Mouse (Mus musculus): ENCODE measurements around the gene Musk.

DNA sequence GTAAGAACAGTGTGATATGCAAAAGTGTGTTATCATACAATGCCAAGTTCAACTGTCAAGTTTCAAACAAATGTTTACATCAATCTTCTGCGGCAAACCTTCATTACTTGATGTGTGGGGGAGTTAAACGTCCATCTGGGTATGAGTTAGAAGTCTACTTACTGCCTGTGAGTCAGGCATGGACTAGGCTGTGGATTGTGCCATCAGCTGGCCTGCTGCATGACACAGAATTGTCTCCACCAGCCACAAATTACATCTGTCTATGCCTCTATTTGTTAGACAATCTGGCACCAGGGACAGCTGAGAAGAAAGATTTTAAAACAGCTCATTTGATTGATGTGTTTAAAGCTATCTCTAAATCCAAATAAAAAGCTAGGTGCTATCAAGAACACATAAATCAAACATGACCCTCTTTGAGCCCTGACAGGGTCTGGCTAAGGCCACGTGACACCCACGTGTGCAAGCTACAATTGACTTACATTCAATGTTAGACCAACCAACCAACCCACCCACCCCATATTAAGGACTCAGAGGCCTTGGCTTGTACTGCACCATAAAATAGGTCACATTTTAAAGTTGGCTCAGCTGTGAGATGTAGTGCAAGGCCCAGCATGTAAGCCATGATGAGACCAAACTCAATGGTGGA is 16.7 kb upstream of the Musk start:
- TF ChIP-seq CTCF (IDR thresholded peaks at IDR 0.05; ENCODE audit: borderline replicate concordance, insufficient read depth, low read depth, low read length) (no peak), POLR2A (IDR thresholded peaks at IDR 0.05; ENCODE audit: borderline replicate concordance, insufficient read depth, low read length) (no peak)
